Mouse (Mus musculus): ENCODE data around the gene Iqcd.

- TF ChIP-seq CTCF (IDR thresholded peaks at IDR 0.05; ENCODE audit: low read depth, low read length) (no peak), POLR2A (IDR thresholded peaks at IDR 0.05; ENCODE audit: extremely low read depth, insufficient read depth, low read length) (no peak)
Measured at GRCm38 (mm10) chr5:120610906-120611305, 22.1 kb downstream of the Iqcd start.
